Comparison of ENCODE assay signal across 24 mouse cellular contexts in the genomic region with DNA sequence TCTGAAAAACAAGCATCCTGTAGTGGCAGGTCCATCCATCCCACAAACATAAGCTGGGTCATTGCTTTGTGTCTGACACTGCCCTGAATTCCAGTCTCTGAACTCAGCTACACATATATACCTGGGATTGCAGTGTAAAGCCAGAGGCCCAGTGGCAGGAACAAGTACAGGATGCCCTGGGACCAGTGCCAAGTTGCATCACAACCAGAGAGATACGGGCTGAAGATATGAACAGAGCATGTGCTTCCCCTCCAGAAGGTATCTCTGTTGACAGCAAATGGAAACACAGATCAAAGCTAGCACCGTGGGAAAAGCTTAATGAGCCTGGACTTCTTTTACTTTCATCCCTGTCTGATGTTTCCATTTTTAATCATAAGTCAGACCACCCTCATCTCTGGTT. TPM values are rescaled to one million over a fixed set of nuclear protein-coding genes. Genes with fewer than 3 reads are reported as not detected.
A peak's percentile ranks its signal among the peaks of the same experiment; 100 is the strongest.
DNase-seq lines count a peak whose midpoint lies in the region; ATAC-seq and TF ChIP-seq lines count a peak whose summit lies in the region.
"Had no signal": no experiment of that assay in that cellular context is flagged by ENCODE, and none has a peak within 500 bp of the region (broad histone marks: within the 10 kb centered on the region; RNA-seq: fewer than 3 reads in every experiment).

No protein-coding gene starts in this region.

- DNase-seq in adrenal gland, postnatal 10 days, result peak; percentile 37
- no peak for DNase-seq in adrenal gland, adult 8-10 months
- peak; percentile 14 for DNase-seq in embryonic facial prominence, embryonic 14.5 days (ENCODE audit: low spot score)
- no peak for DNase-seq in embryonic facial prominence, embryonic 10.5 days (ENCODE audit: low spot score)
- peak; percentile 17 for DNase-seq in midbrain, embryonic 14.5 days
- no peak for DNase-seq in midbrain, postnatal 0 days (ENCODE audit: low spot score)
- peak; percentile 19 to 43 for DNase-seq in adrenal gland, postnatal 36 days
- no peak for DNase-seq in c-Kit-positive CD71-positive TER-119-positive erythroid progenitor cells, embryonic 14.5 days (ENCODE audit: low spot score)
- DNase-seq: cerebellum, adult 8-10 months; forebrain, postnatal 0 days; gastrocnemius, postnatal 14 days; heart, adult 2 months; heart, postnatal 14 days; kidney, adult 2 months had no signal

- no peak for ATAC-seq in embryonic facial prominence, embryonic 14.5 days (ENCODE audit: low read depth)
- ATAC-seq in midbrain, embryonic 14.5 days (ENCODE audit: low FRiP score, low TSS enrichment), result no peak
- no peak for ATAC-seq in midbrain, postnatal 0 days (ENCODE audit: low FRiP score)
- ATAC-seq: activated CD4-positive, CD25-positive, alpha-beta regulatory T cell, adult 4 months; forebrain, embryonic 13.5 days; forebrain, postnatal 0 days; intestine, embryonic 16.5 days; Patski had no signal

- H3K27me3 ChIP-seq in embryonic facial prominence, embryonic 14.5 days (replicated peaks; ENCODE audit: control insufficient read depth, insufficient read depth, low read length), result no peaks in the 10 kb centered on the region
- H3K27me3 ChIP-seq in embryonic facial prominence, embryonic 10.5 days (replicated peaks; ENCODE audit: low read depth, poor library complexity, severe bottlenecking), result no peaks in the 10 kb centered on the region
- H3K27me3 ChIP-seq in midbrain, embryonic 14.5 days (ENCODE audit: control insufficient read depth, insufficient read depth, low read length), result no peaks in the 10 kb centered on the region
- no peaks in the 10 kb centered on the region for H3K27me3 ChIP-seq in midbrain, postnatal 0 days (ENCODE audit: insufficient read depth, low read length)
- H3K27me3 ChIP-seq: embryonic facial prominence, embryonic 13.5 days; forebrain, embryonic 13.5 days; Patski had no signal

- H3K27ac ChIP-seq in embryonic facial prominence, embryonic 14.5 days (replicated peaks; ENCODE audit: low read depth, low read length), result no peak overlapping the region
- H3K27ac ChIP-seq in embryonic facial prominence, embryonic 10.5 days (replicated peaks), result no peak overlapping the region
- no peak overlapping the region for H3K27ac ChIP-seq in midbrain, embryonic 14.5 days (replicated peaks; ENCODE audit: low read depth, low read length)
- H3K27ac ChIP-seq in midbrain, postnatal 0 days (ENCODE audit: low read depth, low read length), result no peak overlapping the region
- H3K27ac ChIP-seq: embryonic facial prominence, embryonic 13.5 days; forebrain, embryonic 13.5 days; heart, adult 2 months; heart, embryonic 15.5 days; hindbrain, embryonic 10.5 days; hindbrain, embryonic 14.5 days had no signal

- no peaks in the 10 kb centered on the region for H3K36me3 ChIP-seq in embryonic facial prominence, embryonic 14.5 days (ENCODE audit: control insufficient read depth, insufficient read depth, low read length)
- no peaks in the 10 kb centered on the region for H3K36me3 ChIP-seq in embryonic facial prominence, embryonic 10.5 days (replicated peaks)
- H3K36me3 ChIP-seq in midbrain, embryonic 14.5 days (ENCODE audit: control insufficient read depth, insufficient read depth, low read length), result no peaks in the 10 kb centered on the region
- H3K36me3 ChIP-seq in midbrain, postnatal 0 days (ENCODE audit: insufficient read depth, low read length), result no peaks in the 10 kb centered on the region
- H3K36me3 ChIP-seq: embryonic facial prominence, embryonic 13.5 days; heart, embryonic 15.5 days; hindbrain, embryonic 10.5 days had no signal

- no peak overlapping the region for H3K9ac ChIP-seq in embryonic facial prominence, embryonic 14.5 days (ENCODE audit: low read depth, low read length)
- H3K9ac ChIP-seq in midbrain, embryonic 14.5 days (replicated peaks; ENCODE audit: low read length), result no peak overlapping the region
- H3K9ac ChIP-seq in midbrain, postnatal 0 days (replicated peaks; ENCODE audit: low read length, poor library complexity, severe bottlenecking), result no peak overlapping the region
- H3K9ac ChIP-seq: embryonic facial prominence, embryonic 13.5 days; forebrain, embryonic 13.5 days; forebrain, postnatal 0 days; heart, embryonic 15.5 days; hindbrain, embryonic 14.5 days had no signal

- H3K9me3 ChIP-seq in embryonic facial prominence, embryonic 14.5 days (ENCODE audit: control insufficient read depth, low read length), result no peaks in the 10 kb centered on the region
- H3K9me3 ChIP-seq in embryonic facial prominence, embryonic 10.5 days, result no peaks in the 10 kb centered on the region
- H3K9me3 ChIP-seq in midbrain, embryonic 14.5 days (ENCODE audit: control insufficient read depth, low read length), result no peaks in the 10 kb centered on the region
- H3K9me3 ChIP-seq in midbrain, postnatal 0 days (ENCODE audit: low read length), result 0 out of 2 replicates have a peak, but pooled peaks cover 5% of the 10 kb centered on the region
- H3K9me3 ChIP-seq: embryonic facial prominence, embryonic 13.5 days; heart, embryonic 15.5 days had no signal

- no peaks in the 10 kb centered on the region for H3K4me1 ChIP-seq in embryonic facial prominence, embryonic 14.5 days (ENCODE audit: control insufficient read depth, insufficient read depth, low read length)
- H3K4me1 ChIP-seq in embryonic facial prominence, embryonic 10.5 days, result no peaks in the 10 kb centered on the region
- no peaks in the 10 kb centered on the region for H3K4me1 ChIP-seq in midbrain, embryonic 14.5 days (ENCODE audit: control insufficient read depth, insufficient read depth, low read length)
- no peaks in the 10 kb centered on the region for H3K4me1 ChIP-seq in midbrain, postnatal 0 days (ENCODE audit: insufficient read depth, low read length)
- H3K4me1 ChIP-seq: embryonic facial prominence, embryonic 13.5 days; forebrain, embryonic 13.5 days; heart, embryonic 15.5 days; hindbrain, embryonic 10.5 days had no signal

- no peak overlapping the region for H3K4me3 ChIP-seq in embryonic facial prominence, embryonic 14.5 days (ENCODE audit: low read depth, low read length)
- no peak overlapping the region for H3K4me3 ChIP-seq in embryonic facial prominence, embryonic 10.5 days
- no peak overlapping the region for H3K4me3 ChIP-seq in midbrain, embryonic 14.5 days (replicated peaks; ENCODE audit: low read depth, low read length)
- no peak overlapping the region for H3K4me3 ChIP-seq in midbrain, postnatal 0 days (ENCODE audit: low read depth, low read length)
- H3K4me3 ChIP-seq: embryonic facial prominence, embryonic 13.5 days; forebrain, embryonic 13.5 days; heart, adult 2 months; heart, embryonic 15.5 days; hindbrain, embryonic 10.5 days had no signal

- 47% methylated on average over 2 of the region's 2 CpGs for WGBS in embryonic facial prominence, embryonic 14.5 days
- WGBS in embryonic facial prominence, embryonic 10.5 days, result 81% methylated on average over 2 of the region's 2 CpGs
- 72% methylated on average over 2 of the region's 2 CpGs for WGBS in midbrain, embryonic 14.5 days
- WGBS in midbrain, postnatal 0 days, result 53% methylated on average over 2 of the region's 2 CpGs

- H3K4me2 ChIP-seq in embryonic facial prominence, embryonic 14.5 days (ENCODE audit: low read depth, low read length), result no peak overlapping the region
- no peak overlapping the region for H3K4me2 ChIP-seq in midbrain, embryonic 14.5 days (ENCODE audit: low read length)
- no peak overlapping the region for H3K4me2 ChIP-seq in midbrain, postnatal 0 days (ENCODE audit: low read depth, low read length, poor library complexity, severe bottlenecking)
- H3K4me2 ChIP-seq: embryonic facial prominence, embryonic 13.5 days; forebrain, embryonic 13.5 days; heart, embryonic 11.5 days; heart, embryonic 15.5 days; hindbrain, embryonic 14.5 days had no signal

- no peak for TF ChIP-seq CTCF in midbrain, postnatal 0 days (IDR thresholded peaks at IDR 0.05)

RNA-seq across cellular contexts. Expression of a gene that starts 38.1 kb away (rescaled TPM):
- total RNA-seq in adrenal gland, postnatal 10 days (2021), result 10 to 100 TPM; 25.0 to 27.2 TPM
- 10 to 100 TPM; 21.3 to 29.8 (median 21.9) TPM for total RNA-seq in adrenal gland, adult 8-10 months (2022)
- 14.3 and 14.8 TPM in 2 replicates for polyA plus RNA-seq in embryonic facial prominence, embryonic 14.5 days (2014; fragmentation: Nextera tagmentation; extraction: Ambion mirVana)
- polyA plus RNA-seq in embryonic facial prominence, embryonic 10.5 days (2016; fragmentation: Nextera tagmentation; extraction: Ambion mirVana), result 2.3 and 2.7 TPM in 2 replicates
- polyA plus RNA-seq in midbrain, embryonic 14.5 days (2014; fragmentation: Nextera tagmentation; extraction: Ambion mirVana), result 9.6 and 10.0 TPM in 2 replicates
- 26.6 and 36.4 TPM in 2 replicates for total RNA-seq in midbrain, postnatal 0 days (2014; rRNA removed)
- 7.7 and 7.9 TPM in 2 replicates for polyA plus RNA-seq in midbrain, postnatal 0 days (2015; fragmentation: Nextera tagmentation; extraction: Ambion mirVana)
- 10 to 100 TPM; 22.6 to 27.8 TPM for total RNA-seq in adrenal gland, postnatal 36 days (2021)
- total RNA-seq: CH12.LX had no signal

Comparison
In these comparisons a context has a peak if more than half of its experiments do, and no peak if none do; other contexts are left out.
1. DNase-seq: peak in adrenal gland, postnatal 10 days (single experiment), embryonic facial prominence, embryonic 14.5 days (single experiment), midbrain, embryonic 14.5 days (single experiment) and adrenal gland, postnatal 36 days (2 of 2); none in adrenal gland, adult 8-10 months (single experiment), embryonic facial prominence, embryonic 10.5 days (single experiment), midbrain, postnatal 0 days (single experiment) and c-Kit-positive CD71-positive TER-119-positive erythroid progenitor cells, embryonic 14.5 days (single experiment).